Mouse (Mus musculus) kidney, adult 9 months (tissue): ENCODE measurements around the gene Baz1a.
"Not testable (repeated sequence)": the region's sequence is repeated elsewhere in the genome, so short reads cannot be mapped to it uniquely, and the experiment has no call there.

ENCODE experiments used
- DNase-seq: peaks from one replicate; pipeline ENCODE4 v3.0.0; 2022

Gene Baz1a

DNA sequence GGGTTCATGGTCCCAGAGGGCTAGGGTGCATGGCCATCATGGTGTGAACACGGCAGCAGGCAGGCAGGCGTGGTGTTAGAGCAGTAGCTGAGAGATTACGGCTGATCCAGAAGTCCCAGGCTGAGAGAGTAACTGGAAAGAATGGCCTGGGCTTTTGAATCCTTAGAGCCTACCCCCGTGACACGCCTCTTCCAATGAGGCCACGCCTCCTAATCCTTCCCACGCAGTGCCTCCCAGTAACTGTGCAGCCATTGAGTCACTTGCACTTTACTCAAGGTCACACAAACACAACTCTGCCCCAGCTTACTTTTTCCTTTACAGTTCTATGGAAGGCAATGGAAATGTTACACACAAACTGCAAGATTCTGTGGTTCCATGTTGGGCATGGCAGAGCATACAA, 8.1 kb downstream of the Baz1a start:
- DNase-seq, result no peak

DNA sequence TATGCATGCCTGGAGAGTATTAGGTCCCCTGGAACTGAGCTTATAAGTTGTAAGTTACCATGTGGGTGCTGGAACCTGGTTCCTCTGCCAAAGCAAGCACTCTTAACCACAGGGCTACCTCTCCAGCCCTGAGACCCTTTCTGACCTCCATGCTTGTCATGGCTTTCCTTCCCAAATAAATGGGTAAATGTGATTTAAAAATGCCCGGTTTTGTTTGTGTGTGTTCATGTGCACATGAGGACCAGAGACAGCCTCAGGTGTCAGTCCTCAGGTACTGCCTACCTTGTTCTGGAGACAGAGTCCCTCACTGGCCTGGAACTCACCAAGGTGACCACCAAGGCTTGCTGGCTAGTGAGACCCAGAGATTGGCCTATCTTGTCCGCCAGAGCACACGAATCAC, 9.8 kb downstream of the Baz1a start:
- DNase-seq, result no peak

DNA sequence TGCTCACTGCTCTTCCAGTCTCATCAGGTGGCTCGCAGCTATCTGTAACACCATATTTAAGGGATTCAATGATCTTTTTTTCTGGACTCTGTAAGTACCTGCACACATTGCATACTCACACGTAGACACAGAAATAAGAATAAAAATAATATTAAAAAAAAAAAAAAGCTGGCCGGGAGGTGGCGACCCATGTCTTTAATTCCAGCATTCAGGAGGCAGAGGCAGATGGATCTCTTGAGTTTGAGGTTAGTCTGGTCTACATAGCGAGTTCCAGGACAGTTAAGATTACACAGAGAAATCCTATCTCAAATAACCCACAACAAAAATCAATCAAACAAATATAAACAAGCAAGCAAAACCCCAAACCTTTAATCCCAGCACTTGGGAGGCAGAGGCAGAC, 10.3 kb downstream of the Baz1a start:
- no peak for DNase-seq

DNA sequence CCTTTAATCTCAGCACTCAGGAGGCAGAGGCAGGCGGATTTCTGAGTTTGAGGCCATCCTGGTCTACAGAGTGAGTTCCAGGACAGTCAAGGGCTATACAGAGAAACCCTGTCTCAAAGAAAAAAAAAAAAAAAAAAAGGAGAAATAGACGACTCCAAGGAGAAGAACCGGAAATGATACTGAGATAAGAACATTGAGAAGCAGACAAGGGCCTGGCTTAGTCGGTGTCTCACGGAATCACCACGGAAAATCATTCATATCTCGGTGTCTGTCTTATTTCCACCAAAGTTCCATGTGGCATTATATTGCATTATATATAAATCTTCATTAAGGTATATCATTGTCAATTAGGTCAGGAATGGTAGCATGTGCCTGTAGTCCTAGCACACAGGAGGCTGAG, 11.6 kb downstream of the Baz1a start:
- not testable (repeated sequence) for DNase-seq

DNA sequence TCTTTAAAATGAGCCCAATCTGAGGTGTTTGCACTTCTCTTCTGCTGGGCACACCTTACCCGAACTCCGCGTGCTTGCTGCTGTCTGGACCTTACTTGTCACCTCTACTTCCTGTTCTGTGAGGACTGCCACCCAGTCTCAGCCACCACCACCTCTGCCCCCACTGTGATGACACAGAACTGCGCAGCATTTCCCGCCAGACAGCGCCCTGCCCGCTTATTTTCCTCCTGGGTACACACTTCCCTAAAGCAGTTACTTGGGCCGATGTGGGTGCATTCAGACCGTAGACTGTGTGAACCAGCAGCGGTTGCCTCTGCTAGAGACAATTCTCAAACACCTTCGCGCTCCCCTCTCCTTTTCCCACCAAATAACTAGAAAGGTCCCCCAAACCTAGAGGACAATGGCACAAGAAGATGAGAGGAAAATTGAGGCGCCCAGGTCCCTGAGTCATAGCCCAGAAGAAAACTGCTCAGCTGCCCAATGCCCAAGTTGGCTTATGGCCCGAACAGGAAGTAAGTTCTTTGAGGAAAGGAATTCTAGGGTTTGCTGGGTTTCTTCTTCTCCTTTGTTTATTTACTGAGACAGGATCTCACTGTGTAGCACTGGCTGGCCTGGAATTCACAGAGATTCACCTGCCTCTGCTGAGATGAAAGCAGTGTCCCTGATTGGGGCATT, 15.0 kb downstream of the Baz1a start:
- peak; percentile 20 for DNase-seq

DNA sequence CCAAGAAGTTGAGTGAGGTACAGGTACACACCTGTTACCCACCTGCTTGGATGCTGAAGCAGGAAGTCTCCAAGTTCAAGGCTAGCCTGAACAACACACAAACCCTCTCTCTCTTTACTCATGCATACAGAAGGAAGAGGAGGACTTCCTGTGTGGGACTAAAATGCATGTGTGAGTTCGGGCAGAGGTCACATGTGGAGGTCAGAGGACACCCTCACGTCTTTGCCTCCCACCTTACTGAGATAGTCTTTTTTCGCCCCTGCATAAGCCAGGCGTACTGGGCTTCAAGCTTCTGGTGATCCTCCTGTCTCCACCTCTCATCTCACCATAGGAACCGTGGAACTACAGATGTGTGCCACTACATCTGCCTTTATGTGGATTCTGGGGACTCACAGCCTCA, 15.7 kb downstream of the Baz1a start:
- no peak for DNase-seq

DNA sequence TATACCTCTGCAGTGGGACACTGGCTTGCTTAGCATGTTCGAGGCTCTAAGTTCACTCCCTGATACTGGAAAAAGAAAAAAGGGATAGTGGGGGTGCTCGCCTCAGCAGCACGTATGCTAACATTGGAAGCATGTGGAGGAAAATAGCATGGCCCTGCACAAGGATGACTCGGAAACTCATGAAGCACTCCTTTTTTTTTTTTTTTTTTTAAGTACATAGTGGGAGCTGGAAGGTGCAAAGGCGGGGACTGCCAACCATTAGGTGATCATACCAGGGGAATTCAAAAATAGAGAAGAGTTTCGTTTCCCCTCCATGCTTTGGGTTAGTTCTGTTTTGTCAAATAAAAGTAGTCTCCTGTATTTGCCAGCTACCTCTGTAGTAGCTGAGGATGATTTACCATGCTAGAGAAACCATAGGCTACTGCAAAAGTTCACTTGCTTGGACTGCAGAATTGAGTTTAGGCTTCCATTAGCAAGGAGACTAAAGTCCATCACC, 17.1 kb downstream of the Baz1a start:
- no peak for DNase-seq

DNA sequence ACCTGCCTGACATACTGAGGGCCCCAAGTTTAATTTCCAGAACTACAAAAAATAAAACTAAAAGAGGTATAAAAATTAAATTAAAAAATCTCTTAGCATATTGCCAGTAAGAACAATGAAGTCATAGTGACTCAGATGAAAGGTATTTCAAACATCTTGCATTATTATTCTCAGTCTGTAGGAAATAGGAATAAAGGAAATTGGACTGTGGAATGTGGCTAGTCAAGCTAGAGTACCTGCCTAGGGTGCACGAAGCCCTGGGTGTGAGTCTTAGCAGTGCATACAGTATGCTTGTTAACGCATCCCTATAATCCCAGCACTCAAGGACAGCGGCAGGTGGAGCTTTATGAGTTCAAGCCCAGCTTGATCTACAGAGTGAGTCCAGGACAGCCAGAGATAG, 18.2 kb downstream of the Baz1a start:
- DNase-seq, result no peak

DNA sequence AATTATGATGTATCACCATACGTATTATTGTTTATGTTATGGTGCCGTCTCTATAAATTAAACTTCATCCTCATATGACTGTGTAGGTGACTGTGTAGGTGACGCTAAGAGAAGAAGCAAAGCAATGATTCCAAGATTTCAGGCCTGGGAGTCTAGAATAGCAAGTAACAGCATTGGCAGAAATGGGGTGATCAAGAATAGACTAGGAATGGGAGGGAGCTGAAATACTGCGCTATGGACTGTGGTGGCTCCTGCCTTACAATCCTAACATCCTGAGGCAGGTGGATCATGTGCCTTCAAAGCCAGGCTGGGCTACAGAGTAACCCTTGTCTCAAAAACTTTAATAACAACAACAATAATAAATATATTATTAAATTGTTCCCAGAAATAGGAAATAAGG, 19.7 kb downstream of the Baz1a start:
- no peak for DNase-seq

DNA sequence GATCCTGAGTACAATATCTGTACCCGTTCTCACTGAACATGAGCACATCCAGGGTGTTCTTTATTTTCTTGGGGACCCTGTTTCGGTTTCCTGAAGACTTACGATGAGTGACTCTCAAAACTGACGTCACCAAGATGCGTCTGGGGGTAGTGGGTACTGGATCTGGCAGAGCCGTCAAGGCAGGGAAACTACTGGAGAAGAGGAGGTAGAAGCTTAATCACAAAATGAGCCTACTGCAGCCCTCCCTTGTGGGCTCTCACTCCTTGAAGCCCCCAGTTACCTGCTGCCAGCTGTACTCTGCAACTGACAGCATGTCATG, 20.1 kb downstream of the Baz1a start:
- DNase-seq, result no peak

DNA sequence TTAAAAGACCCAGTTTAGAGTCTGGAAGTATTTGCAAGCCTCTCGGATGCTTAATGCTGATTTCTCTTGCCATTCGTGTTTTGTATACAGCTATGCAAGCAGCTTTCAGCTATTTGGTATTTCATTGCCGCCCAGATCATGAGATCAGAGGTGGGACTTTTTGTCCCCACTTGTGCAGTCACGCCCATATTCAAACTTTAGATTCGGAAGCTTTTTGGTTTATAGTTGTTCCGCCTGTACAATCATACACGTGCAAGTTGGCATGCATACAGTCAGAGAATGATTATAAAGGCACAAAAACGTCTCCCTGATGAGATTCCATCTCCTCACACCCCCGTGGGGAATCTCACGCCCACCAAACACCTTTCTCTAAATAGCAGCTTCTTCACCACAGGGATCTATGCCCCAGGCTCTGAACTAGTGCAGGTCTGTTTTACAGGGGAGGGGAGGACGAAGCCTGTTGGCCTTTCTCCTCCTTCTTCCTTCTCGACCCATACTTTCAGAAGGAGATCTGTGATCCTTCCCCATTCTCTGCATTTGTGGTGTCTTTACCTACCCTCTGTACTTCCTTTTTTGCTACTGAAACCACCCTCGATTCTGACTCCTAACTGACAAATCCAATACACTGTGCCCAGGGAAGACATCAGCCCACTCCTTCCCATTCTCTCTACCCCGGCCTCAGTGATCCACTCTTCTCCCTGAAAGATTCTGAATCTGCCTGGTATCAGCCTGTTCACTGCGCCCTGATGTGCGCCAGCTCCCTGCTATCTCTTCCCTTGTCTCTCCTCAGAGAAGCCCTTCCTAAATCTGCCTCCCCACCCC, 20.7 kb downstream of the Baz1a start:
- no peak for DNase-seq

DNA sequence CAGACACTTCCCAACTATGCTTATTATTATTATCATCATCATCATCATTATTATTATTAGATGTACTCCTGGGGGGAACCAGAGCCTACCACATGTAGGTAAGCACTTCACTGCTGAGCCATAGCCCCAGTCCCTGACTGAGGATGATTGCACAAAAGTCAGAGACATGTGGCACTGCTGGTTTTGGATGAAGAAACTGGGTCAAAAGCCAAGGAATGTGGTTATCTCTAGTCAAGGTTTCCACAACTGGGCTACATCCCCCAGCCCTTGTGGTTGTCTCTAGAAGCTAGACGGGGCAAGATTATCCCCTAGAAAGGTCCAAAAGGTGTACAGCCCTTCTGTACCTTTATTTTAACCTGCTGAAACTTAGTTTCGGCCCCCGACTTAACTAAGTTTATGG, 21.3 kb downstream of the Baz1a start:
- DNase-seq, result no peak

DNA sequence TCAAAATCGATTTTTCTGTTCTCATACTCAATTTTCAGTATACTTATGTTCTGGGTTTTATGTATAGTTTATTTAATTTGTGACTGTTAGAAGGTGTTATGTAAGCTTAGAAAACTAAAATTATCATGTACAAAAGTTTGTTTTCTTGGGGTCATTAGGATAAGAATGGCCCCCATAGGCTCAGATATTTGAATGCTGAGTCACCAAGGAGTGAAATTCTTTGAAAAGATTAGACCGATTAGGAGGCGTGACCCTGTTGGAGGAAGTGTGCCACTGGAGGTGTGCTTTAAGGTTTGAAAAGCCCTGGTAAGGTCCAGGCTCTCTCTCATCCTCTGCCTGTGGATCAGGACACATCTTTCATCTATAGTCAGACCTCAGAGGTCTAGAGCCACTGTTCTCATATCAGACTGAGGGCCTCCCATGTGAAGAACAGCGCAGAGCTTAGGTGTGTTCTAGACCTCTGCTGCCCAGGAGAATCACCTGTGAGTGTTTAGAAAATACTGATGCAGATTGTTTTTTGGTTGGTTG, 25.8 kb downstream of the Baz1a start:
- DNase-seq, result no peak

DNA sequence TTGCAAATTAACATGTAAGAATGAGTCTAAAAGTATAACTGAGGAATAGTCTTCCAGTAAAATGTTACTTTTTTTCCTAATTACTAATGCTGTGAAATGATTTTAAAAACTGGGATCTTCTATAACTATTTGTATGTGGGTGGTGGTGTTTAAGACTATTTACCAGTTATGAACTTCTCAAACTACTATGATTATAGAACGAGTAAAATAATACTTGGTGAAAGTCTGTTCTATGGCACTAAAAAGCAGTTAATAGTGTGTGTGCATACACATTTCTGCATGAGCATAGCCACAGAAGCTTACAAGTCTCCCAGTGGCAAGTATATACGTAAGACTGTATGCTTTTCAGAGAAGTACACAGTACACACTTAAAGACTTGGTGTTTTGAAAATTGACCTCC, 27.0 kb downstream of the Baz1a start:
- no peak for DNase-seq

DNA sequence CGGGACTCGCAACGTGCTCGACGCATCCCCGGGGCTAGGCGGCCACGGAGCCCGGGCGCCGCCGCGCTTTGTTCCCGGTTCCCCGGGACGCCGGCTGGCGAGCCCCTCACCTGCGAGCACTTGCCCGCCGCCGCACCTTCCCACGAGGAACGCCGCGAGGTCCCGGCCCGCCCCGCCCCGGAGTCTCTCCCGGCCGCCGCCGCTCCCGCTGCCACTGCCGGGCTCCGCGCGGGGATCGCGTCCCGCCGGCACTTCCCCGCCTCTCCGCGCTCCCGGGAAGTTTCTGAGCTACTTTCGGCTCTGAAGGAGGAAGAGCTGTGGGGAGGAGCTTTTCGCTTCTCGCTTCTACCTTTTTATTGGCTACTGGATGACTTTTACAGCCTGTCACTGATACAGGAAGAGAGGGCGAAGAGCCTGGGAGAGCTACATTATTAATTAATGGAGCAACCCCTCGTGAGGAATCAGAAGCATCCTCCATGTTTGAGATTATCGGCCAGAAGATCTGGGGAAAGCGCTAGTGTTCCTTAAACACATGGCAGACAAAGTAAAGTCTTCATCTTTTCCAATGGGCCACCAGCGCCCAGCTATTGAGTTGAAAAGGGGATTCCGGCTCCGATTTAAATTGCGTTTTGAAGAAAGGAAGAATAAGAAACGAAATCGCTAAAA, 28.0 kb downstream of the Baz1a start, which contains the start of gene Gm20403:
TSS of gene Gm20403 (minus strand) at position 478 of the 666 bp plus-strand sequence.
- peak; percentile 89 for DNase-seq

DNA sequence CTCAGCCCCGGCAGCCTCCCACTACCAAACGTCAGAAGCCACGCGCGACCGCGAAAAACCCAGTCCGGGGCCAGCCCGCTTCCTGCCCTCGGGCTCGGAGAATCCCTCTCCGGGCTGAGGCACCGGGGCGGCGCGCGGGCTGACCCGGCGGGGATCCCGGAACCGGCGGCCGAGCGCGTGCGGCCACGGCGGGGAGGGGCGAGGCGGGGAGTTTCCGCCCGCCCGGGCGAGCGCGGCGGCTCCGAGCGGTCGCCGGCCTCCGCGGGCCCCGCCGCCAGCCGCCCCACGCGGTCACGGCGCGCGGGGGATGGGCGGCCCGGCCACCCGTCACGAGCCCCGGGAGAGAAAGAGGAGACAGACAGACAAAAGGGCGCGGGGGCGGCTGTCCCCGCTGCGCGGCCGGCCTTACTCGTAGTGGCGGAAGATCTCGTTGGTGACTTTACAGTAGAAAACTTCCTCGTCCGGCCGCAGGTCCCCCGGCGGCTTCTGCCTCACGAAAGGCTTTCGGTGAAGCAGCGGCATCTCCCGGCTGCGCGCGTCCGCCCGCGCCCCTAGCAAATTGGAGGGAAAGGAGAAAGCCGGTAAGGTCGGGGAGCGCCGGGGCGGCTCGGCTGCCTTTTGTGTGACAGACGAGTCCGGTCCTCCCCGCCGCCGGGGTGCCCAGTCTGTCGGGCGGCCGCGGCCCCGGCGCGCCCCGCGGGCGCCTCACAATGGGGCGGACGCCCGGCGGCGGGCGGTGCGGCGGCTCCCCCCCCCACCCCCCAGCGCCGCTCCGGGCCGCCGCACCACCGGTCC, 28.7 kb downstream of the Baz1a start:
- DNase-seq, result peak; percentile 53

DNA sequence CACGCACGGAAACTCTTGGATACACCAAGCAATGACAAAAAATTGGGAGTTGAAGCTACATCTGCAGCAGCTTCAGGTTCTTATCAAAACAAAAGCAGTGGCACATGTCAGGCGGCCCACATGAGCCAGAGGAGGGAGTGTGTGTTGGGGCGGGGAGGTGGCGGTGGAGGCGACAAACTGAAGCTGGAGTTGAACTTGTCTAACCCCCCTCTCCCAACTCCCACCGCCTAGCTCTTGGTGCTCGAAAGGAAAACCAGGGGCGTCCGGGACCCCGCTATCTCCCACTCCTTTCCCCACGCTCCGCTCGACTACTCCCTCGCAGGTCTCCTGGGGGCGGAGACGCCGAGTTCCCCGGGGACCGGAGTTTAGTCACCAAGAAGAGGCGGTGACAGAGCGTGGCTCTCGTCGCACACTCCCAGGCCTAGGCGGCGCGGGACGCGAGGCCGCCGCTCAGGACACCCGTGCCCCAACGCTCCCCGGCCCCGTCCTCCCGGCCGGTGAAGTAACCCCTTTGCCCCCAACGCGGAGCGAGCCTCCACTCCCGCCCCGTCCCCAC, 29.4 kb downstream of the Baz1a start:
- DNase-seq, result peak; percentile 45

DNA sequence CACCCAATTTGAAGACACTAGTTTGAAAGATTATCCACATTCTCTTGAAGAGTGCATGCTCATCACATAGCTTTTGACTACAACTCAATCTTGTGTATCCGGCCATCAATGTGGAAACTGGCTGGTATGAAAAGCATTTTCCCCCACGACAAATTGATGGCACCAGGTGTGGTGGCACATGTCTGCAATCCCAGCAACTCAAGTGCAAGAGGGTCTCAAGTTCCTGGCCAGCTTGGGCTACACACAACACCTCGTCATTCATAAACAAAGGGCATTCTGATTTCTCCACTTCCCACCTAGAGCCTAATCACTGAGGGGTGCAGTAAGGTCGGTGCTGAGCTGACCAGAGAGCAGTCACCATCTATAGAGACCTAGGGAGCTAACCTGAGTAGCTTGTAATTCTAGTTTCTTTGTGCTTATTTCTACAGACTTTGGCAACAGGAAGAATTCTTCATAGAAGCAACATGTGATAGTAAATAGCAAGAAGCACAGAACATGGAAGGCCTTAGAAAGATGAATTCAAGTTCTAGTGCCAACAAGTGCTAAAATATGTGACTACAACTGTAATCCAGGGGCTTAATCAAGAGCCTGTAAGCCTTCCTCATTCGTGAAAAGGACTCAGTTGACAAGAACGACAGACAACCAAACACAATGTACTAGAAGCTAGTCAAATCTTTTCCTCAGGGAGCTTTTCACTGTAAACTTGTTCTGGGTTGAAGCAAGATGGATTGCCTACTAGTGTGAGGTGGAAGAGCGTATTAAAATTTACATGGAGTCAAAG, 31.0 kb downstream of the Baz1a start:
- no peak for DNase-seq

DNA sequence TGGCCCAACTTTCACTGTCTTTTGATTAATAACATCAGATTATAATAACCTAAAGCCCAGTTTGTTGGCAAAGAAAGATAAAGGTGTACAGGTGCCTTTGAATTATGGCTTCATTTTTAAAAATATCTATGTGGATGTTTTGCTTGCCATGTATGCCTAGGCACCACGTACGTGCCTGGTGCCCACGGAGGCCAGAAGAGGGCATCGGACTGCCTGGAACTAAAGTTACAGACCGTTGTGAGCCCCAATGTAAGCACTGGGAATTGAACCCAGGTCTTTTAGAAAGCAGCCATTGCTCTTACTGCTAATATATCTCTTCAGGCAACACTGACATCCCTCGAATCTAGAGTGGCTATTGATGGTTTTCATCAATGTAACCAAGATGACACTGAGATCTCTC, 32.2 kb downstream of the Baz1a start:
- DNase-seq, result no peak

DNA sequence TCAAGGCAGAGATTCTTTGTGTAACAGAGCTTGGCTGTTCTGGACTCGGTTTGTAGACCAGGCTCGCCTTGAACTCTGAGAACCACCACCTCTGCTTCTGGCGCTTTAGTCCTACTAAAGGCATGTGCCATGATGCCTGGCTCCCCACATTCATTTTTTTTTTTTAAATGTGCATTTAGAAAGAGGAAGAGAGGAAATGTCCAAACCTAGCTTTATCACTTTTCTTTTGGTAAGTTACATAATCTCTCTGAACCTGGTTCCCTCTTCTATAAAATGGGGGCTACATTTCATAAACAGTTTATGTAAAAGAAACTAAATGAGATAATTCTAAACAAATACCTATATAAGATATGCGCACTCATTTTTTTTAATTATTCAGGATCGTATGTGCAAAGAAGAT, 33.2 kb downstream of the Baz1a start:
- no peak for DNase-seq

DNA sequence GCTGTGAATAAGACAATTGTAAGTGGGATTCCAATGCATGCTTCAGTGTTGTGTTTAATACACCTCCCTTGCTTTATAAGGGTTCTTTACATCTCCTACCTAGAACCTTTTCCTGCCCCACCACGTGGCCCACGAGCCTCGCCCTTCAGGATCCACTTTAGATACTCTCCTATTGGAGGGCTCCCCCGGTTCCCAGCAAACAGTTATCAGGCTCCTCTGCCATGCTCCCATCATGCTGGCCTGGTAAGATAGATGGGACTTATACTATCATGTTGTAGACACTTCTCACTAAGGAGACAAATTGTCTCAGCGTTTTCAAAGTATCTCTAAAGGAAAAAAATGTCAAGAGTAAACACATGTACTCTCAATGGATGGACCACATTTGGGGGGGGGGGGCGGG, 33.6 kb downstream of the Baz1a start:
- DNase-seq, result no peak

DNA sequence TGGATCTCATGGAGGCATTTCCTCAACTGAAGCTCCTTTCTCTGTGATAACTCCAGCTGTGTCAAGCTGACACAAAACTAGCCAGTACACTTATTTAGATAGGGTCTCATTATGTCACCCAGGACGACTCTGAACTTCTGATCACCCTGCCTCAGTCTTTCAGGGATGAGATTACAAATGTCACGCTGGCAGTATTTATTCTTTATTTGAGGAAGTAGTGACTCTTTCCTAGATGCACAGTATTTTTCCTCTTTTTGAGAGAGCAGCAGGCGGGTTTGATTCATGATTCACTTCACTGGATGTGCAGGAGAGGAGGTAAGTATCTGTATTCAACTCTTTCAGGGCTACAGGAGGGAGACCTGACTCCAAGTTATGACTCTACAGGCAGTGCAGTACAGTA, 45.1 kb downstream of the Baz1a start:
- no peak for DNase-seq
